Mouse (Mus musculus) embryonic facial prominence, embryonic 12.5 days (tissue): ENCODE measurements at regions not wholly inside any gene's neighbourhood (a gene's known extent, or its start where the extent isn't known, plus 50 kb on each side); places are given as distances from the start of the nearest gene placed in this dataset.
A peak's percentile ranks its signal among the peaks of the same experiment; 100 is the strongest.
"Not testable (repeated sequence)": the region's sequence is repeated elsewhere in the genome, so short reads cannot be mapped to it uniquely, and the experiment has no call there.

Source experiments
- ATAC-seq: fragments of 200-750 bp; cut with Nextera tagmentation; 2 replicates; pipeline ENCODE4 v1.8.0; 2017; ENCODE audit not compliant: insufficient number of reproducible peaks, insufficient read depth, low FRiP score, low TSS enrichment
- H3K27ac ChIP-seq: fragments of 300-500 bp; sonication (generic); 2 replicates; pipeline ENCODE4 v1.5.1; 2016; ENCODE audit warnings: mild to moderate bottlenecking
- H3K27me3 ChIP-seq: fragments of 300-500 bp; sonication (generic); 2 replicates; pipeline ENCODE4 v1.6.1; 2016; ENCODE audit warnings: mild to moderate bottlenecking, moderate library complexity
- H3K36me3 ChIP-seq: fragments of 300-500 bp; sonication (generic); 2 replicates; pipeline ENCODE4 v1.6.1; 2016; ENCODE audit warnings: mild to moderate bottlenecking
- H3K4me1 ChIP-seq: fragments of 300-500 bp; sonication (generic); 2 replicates; pipeline ENCODE4 v1.6.1; 2016
- H3K4me2 ChIP-seq: fragments of 300-500 bp; sonication (generic); replicated peaks from 2 replicates; pipeline ENCODE4 v1.6.1; 2016; ENCODE audit warnings: mild to moderate bottlenecking, moderate library complexity
- H3K4me3 ChIP-seq: fragments of 300-500 bp; sonication (generic); 2 replicates; pipeline ENCODE4 v1.5.1; 2016; ENCODE audit warnings: mild to moderate bottlenecking
- H3K9ac ChIP-seq: fragments of 300-500 bp; sonication (generic); 2 replicates; pipeline ENCODE4 v1.6.1; 2016; ENCODE audit warnings: mild to moderate bottlenecking, moderate library complexity
- H3K9me3 ChIP-seq: fragments of 300-500 bp; sonication (generic); 2 replicates; pipeline ENCODE4 v1.6.1; 2016; ENCODE audit warnings: mild to moderate bottlenecking, moderate library complexity
- WGBS: fragments of 180-500 bp; shearing (Covaris S2); methylation state at CpG from one replicate; pipeline ENCODE4 v1.1.7; 2016; 5-methylcytosine and 5-hydroxymethylcytosine counted together

DNA sequence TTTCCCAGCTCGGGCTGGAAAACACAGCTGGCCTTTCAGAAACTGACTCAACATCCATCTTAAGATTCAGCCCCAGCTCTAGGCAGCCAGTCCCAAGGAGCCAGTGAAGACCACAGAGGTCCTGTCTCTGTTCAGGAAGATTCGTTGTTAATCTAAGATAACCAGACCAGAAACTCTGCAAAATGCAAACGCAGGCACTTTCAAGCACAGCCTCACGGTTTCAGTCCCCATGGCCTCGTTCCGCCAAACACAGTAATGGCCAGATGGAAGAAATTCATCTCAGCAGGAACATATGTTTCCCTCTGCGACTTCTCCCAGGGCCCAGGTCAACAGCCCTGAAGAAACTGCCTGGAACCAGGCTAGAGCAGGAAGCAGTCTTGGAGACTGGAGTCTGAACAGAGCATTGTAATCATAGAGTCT lies 121.7 kb upstream of the Haao start:
- no peaks in the 10 kb centered on the region for H3K27me3 ChIP-seq
- H3K27ac ChIP-seq, result peak overlapping the region; percentile 80
- H3K9me3 ChIP-seq, result no peaks in the 10 kb centered on the region
- no peak overlapping the region for H3K9ac ChIP-seq
- no peak for ATAC-seq
- H3K4me2 ChIP-seq, result no peak overlapping the region
- H3K4me1 ChIP-seq, result peaks cover 31% of the 10 kb centered on the region
- WGBS, result 26% methylated on average over 7 of the region's 7 CpGs
- H3K4me3 ChIP-seq, result no peak overlapping the region
- H3K36me3 ChIP-seq, result no peaks in the 10 kb centered on the region

DNA sequence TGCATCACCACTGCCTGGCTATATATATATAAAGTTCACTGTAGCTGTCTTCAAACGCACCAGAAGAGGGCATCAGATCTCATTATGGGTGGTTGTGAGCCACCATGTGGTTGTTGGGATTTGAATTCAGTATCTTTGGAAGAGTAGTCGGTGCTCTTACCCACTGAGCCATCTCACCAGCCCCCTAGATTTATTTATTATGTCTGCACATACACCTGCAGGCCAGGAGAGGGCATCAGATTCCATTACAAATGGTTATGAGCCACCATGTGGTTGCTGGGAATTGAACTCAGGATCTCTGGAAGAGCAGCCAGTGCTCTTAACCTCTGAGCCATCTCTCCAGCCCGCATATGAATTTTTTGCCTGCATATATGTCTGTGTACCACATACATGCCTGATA lies 120.4 kb upstream of the Haao start:
- H3K9ac ChIP-seq, ATAC-seq, H3K27me3 ChIP-seq, H3K27ac ChIP-seq, H3K4me3 ChIP-seq, H3K9me3 ChIP-seq, H3K36me3 ChIP-seq, H3K4me2 ChIP-seq: not testable (repeated sequence)
- H3K4me1 ChIP-seq, result peaks cover 32% of the 10 kb centered on the region
- 90% methylated on average over 3 of the region's 3 CpGs for WGBS

DNA sequence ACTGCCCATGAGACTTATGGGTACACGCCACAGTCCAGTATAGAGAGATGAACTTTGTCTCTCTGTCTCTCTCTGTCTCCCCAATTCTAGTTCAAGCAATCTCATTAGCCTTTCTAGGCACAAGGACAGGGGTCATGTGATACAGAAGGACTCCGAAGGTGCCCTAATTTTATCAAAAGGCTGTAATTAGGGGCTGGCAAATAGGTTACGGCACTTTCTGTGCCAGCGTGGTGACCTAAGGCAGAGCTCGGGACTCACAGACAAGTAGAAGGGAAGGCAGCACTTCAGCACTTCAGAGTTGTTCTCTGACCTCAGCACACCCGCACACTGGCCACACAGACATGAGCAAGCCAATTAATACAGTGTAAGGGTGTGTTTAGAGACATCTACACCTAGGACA lies 119.2 kb upstream of the Haao start:
- H3K4me1 ChIP-seq, result peaks cover 33% of the 10 kb centered on the region

DNA sequence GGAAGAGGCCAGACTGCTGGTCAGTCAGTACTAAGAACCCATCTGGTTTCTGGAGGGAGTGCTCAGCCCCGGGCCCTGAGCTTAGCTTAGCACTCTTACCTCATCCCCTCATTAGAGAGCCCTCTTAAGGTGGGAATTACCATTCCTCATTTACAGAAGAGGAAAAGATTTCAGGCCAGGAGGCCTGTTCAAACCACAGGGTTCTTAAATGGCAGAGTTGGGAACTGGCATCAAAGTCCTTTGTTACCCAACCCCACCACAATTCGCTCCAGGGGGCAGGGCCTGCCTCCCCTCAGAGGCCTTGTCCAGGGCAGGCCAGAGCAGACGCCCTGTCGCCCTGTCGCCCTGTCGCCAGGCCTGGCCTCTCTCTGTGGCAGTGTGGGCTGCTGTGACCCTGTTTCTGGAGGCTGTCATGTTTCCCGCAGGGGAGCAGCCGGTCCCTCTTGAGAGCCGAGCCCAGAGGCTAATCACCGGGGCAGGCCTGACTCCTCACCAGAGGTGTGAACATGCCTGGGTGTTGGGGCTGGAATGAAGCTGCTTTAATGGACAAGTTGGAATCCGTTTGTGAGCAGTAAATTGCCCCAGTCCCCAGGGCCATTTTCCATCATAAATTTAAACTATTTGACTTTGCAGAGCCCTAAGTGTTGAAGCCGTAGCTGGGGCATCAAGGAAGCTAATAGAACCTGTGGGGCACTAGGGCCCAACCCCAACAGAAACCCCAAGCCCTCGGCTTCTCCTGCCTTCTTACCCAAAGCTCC lies 116.9 kb upstream of the Haao start:
- 27% methylated on average over 13 of the region's 13 CpGs for WGBS
- Histone ChIP-seq H3K9ac (no peak overlapping the region), H3K4me1 (peaks cover 46% of the 10 kb centered on the region), H3K27me3 (no peaks in the 10 kb centered on the region), H3K9me3 (no peaks in the 10 kb centered on the region), H3K4me2 (no peak overlapping the region), H3K4me3 (no peak overlapping the region), H3K27ac (peak overlapping the region; percentile 36), H3K36me3 (no peaks in the 10 kb centered on the region)
- peak; percentile 35; the same call in 1 of the 2 replicates for ATAC-seq

More for the DNA sequence above, 119.2 kb upstream of the Haao start:
- Histone ChIP-seq H3K27ac (no peak overlapping the region), H3K9ac (no peak overlapping the region), H3K4me2 (no peak overlapping the region), H3K9me3 (no peaks in the 10 kb centered on the region), H3K4me3 (no peak overlapping the region), H3K36me3 (no peaks in the 10 kb centered on the region), H3K27me3 (no peaks in the 10 kb centered on the region)
- WGBS, result 87% methylated on average over 6 of the region's 6 CpGs
- no peak for ATAC-seq

DNA sequence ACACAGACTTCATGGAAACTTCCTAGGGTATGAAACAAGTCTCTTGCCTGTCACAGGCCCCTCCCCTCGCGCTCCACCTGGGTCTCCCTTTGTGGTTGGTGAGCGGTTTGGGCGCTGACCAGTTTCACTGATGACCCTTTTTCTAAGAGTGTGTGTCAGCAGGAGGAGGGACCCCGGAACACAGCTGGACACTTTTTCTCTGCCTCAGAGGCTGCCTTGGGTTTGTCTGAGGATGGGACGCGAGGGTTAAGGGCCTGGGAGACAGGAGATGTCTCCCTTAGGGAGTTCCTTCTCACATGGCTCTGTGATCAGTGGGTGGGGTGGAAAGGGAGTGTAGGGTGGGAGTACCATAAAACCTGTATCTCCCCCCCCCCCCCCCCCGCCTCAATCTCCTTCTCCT lies 115.8 kb upstream of the Haao start:
- Histone ChIP-seq H3K36me3 (no peaks in the 10 kb centered on the region), H3K9ac (no peak overlapping the region), H3K4me1 (peaks cover 47% of the 10 kb centered on the region), H3K4me3 (no peak overlapping the region), H3K27me3 (no peaks in the 10 kb centered on the region), H3K27ac (peak overlapping the region; percentile 36; the same call in 1 of the 2 replicates), H3K4me2 (no peak overlapping the region), H3K9me3 (no peaks in the 10 kb centered on the region)
- 67% methylated on average over 8 of the region's 8 CpGs for WGBS
- ATAC-seq, result no peak

DNA sequence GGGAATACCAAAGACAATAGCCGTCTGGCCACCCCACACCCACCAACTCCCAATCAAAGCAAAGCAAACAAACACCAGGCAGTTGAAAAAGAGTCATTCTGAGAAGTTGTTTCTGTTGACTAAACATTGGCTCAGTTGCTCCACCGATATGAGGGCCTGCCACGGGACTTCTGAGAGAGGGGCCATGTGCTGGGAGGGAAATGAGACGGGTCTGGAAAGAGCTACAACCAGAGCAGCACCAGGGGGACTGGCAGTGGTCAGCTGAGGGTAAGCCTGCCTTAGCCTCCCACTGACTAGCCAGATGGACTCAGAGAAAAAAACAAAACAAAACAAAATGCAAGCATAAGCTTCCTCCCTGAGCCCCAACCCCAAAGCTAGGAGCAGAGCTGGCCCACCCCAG lies 115.1 kb upstream of the Haao start:
- H3K4me2 ChIP-seq, result no peak overlapping the region
- H3K27ac ChIP-seq, result peak overlapping the region; percentile 12; the same call in 1 of the 2 replicates
- H3K36me3 ChIP-seq, result no peaks in the 10 kb centered on the region
- no peak for ATAC-seq
- no peaks in the 10 kb centered on the region for H3K27me3 ChIP-seq
- H3K4me3 ChIP-seq, result no peak overlapping the region
- H3K9ac ChIP-seq, result no peak overlapping the region
- WGBS, result 40% methylated on average over 4 of the region's 4 CpGs
- H3K4me1 ChIP-seq, result peaks cover 47% of the 10 kb centered on the region
- H3K9me3 ChIP-seq, result no peaks in the 10 kb centered on the region

DNA sequence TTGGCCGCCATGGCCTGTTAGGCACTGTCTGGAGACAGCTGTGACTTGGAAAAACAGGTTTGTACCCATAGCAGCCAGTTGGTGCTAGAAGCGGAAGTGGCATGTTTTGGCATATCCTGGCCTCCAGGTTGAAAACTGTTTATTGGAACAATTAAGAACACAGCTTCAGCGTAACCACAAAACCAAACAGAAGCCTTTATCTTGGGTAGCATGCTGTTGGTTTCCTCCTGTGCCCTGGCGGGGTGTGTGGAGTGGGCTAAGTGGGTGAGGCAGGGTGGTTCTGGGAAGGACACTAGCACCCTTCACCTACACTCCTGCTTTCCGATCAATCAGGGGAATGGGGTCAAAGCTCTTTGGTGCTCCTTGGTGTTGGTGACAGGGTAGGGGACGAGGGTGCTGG lies 114.4 kb upstream of the Haao start:
- 90% methylated on average over 6 of the region's 6 CpGs for WGBS
- Histone ChIP-seq H3K36me3 (no peaks in the 10 kb centered on the region), H3K4me1 (peaks cover 53% of the 10 kb centered on the region)

DNA sequence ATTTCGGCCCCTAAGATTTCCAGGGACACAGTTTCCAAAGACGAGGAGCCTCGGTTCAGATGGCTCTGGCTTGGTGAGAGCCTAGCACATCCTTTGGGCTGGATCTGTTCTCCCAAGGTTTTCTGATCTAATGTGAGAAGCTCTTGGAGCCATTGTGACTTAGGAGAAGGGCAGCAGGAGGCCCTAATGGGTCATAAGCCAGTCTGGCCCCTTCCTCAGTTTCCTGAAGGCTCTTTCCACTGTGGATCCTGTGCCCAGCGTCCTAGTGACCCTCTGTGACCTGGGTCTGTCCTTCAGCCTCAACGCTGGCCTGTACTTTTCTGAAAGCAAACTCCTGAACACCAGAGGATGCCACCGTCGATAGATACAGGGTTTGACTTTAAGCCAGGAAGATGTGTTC lies 113.1 kb upstream of the Haao start:
- H3K27me3 ChIP-seq, result no peaks in the 10 kb centered on the region
- H3K4me2 ChIP-seq, result no peak overlapping the region
- ATAC-seq, result no peak
- WGBS, result 69% methylated on average over 7 of the region's 7 CpGs
- H3K4me1 ChIP-seq, result peaks cover 66% of the 10 kb centered on the region
- peak overlapping the region; percentile 48; the same call in 1 of the 2 replicates for H3K27ac ChIP-seq
- no peaks in the 10 kb centered on the region for H3K36me3 ChIP-seq
- no peak overlapping the region for H3K4me3 ChIP-seq
- no peak overlapping the region for H3K9ac ChIP-seq
- H3K9me3 ChIP-seq, result no peaks in the 10 kb centered on the region

More for the DNA sequence above, 114.4 kb upstream of the Haao start:
- H3K4me2 ChIP-seq, result no peak overlapping the region
- no peaks in the 10 kb centered on the region for H3K27me3 ChIP-seq
- no peak overlapping the region for H3K9ac ChIP-seq
- no peak for ATAC-seq
- H3K9me3 ChIP-seq, result no peaks in the 10 kb centered on the region
- no peak overlapping the region for H3K27ac ChIP-seq
- no peak overlapping the region for H3K4me3 ChIP-seq

DNA sequence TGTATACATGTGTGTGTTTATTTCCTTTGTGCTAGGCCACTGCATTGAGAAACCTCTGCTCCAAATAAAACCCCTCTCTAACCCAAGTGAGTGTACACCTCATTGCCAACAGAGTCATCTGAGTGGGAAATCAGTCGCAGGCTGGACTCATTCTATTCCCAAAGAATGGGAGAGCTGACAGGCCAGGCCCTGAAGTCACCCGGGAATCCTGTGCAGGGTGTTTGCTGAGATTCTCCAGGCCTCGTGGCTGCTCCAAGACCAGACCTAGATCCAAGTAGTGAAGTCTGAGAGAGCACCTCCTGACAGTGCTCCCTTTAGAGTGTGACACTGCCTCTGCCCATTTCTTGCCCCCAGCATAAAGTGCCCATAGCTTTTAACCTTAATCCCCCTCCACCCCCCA lies 112.4 kb upstream of the Haao start:
- Histone ChIP-seq H3K4me1 (peaks cover 73% of the 10 kb centered on the region), H3K9me3 (no peaks in the 10 kb centered on the region)

DNA sequence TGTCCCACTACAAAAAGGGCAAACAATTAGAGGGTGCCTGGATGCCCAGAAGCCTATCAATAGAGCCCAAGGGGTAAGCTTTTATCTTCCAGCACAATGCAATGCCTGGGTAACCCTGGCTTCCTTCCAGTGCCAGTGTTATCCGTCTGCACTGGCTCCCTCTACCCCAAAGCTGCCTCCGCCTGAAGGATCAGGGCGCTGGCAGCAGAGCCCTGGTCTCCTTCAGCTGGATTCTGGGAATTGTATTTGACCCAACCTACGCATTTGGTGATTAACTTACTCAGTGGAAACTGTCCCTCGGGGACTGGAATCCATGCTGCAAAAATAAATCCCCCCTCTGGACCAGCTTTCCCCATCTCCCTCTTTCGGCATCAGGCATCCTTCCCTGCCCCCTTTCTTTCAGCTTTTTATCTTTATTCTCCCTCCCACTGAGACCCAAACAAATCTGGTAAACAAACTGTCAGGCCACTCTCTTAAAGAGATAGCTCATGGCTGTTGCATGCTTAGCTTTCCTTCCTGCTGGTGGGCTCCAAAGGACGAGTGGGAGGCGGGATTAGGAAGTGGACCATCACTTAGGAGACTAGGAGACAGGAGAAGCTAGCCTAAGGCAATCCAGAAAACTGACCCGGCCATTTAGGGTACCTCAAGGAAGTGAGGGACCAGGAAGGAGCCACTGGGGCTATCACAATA lies 111.5 kb upstream of the Haao start:
- no peaks in the 10 kb centered on the region for H3K27me3 ChIP-seq
- no peaks in the 10 kb centered on the region for H3K36me3 ChIP-seq
- peaks cover 77% of the 10 kb centered on the region for H3K4me1 ChIP-seq
- no peak overlapping the region for H3K9ac ChIP-seq
- WGBS, result 37% methylated on average over 9 of the region's 9 CpGs
- H3K4me2 ChIP-seq, result no peak overlapping the region
- peak overlapping the region; percentile 36; the same call in 1 of the 2 replicates for H3K27ac ChIP-seq
- H3K4me3 ChIP-seq, result no peak overlapping the region
- no peaks in the 10 kb centered on the region for H3K9me3 ChIP-seq
- ATAC-seq, result no peak

More for the DNA sequence above, 112.4 kb upstream of the Haao start:
- Histone ChIP-seq H3K9ac (no peak overlapping the region), H3K4me2 (no peak overlapping the region), H3K4me3 (no peak overlapping the region), H3K36me3 (no peaks in the 10 kb centered on the region), H3K27ac (peak overlapping the region; percentile 48; the same call in 1 of the 2 replicates), H3K27me3 (no peaks in the 10 kb centered on the region)
- WGBS, result 44% methylated on average over 3 of the region's 3 CpGs
- ATAC-seq, result no peak

DNA sequence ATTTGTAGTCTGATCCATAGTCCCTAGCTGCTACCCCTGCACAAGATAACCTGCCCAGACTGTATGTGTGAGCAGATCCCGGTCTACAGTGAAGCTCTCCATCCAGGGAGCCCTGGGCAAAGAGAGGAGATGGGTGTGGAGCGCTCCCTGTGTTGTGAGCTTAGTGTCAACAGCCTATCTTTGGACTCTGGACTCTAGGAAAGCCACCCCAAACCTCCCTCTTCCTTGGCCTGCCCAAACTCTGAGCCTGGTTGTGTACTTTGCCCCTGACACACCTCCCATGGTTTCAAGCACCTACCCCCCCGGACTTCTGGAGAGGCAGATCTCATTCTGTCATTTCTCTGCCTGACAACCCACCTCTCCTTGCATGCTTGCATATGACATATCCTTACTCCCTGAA lies 110.9 kb upstream of the Haao start:
- Histone ChIP-seq H3K27me3 (no peaks in the 10 kb centered on the region), H3K4me2 (no peak overlapping the region), H3K9ac (no peak overlapping the region), H3K36me3 (no peaks in the 10 kb centered on the region), H3K4me3 (no peak overlapping the region), H3K27ac (0 out of 2 replicates have a peak overlapping the region, but pooled peaks have one; percentile 36), H3K4me1 (peaks cover 77% of the 10 kb centered on the region), H3K9me3 (no peaks in the 10 kb centered on the region)
- WGBS, result 87% methylated on average over 3 of the region's 3 CpGs
- no peak for ATAC-seq
